Mouse (Mus musculus): ENCODE measurements around the gene Senp2.
"Not testable (repeated sequence)": the region's sequence is repeated elsewhere in the genome, so short reads cannot be mapped to it uniquely, and the experiment has no call there.

Gene Senp2

DNA sequence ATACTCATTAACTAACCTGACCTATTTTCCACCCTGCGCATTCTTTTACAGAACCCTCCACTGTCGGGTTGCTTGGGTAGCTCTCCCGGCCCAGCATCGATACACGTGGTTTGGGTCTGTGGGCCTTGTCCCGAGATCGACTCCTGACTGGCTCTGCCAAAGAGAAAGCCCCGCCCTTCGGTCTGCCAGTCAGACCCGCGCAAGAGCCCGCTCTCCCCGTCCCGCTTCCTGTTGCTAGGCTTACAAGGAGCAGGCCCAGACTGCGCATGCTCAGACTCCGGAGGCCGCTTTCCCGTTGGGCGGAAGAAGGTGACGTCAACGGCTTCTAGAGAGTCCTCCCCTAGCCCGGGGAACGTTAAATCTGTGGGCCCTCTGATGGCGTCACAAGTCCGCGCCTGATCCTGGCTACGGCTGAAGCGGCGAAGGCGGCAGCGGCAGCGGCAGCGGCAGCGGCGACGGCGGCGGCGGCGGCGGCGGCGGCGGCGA, at the start of gene Senp2:
Gene Senp2, plus strand, starts transcription at position 386 of the 486 bp plus-strand sequence.
- peak; percentile 100 for DNase-seq (ENCODE audit: low spot score in 2 of 2)

DNA sequence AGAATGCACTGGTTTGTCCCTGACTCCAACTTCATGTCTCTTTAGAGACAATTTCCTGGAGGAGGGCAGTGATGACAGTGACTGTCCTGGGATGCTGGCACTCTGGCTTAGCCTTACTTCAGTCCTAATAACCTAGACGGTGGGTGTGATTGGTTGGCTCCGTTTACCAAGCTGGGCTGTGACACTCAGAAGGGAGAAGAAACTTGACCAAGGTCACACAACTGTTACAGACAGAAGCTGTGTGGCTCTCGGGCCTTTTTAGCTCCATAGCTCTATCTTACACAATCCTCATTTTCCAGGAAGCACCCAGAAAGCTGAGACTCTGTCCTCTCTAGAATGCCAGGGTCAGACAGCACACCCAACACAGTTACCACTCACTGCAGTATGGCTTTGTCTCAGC, 43.7 kb upstream of the Senp2 start:
- no peak for DNase-seq (ENCODE audit: low spot score in 2 of 2)

DNA sequence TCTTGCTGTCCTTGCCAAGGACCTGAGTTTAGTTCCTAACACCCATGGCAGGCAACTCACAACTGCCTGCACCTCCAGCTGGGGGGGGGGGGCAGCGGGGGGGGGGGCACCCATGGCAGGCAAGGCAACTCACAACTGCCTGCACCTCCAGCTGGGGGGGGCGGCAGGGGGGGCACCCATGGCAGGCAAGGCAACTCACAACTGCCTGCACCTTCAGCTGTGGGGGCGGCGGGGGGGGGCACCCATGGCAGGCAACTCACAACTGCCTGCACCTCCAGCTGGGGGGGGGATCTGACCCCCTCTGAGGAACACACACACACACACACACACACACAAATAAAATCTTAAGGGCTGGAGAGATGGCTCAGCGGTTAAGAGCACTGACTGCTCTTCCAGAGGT, 39.4 kb upstream of the Senp2 start:
- DNase-seq (ENCODE audit: low spot score in 2 of 2) = no peak

DNA sequence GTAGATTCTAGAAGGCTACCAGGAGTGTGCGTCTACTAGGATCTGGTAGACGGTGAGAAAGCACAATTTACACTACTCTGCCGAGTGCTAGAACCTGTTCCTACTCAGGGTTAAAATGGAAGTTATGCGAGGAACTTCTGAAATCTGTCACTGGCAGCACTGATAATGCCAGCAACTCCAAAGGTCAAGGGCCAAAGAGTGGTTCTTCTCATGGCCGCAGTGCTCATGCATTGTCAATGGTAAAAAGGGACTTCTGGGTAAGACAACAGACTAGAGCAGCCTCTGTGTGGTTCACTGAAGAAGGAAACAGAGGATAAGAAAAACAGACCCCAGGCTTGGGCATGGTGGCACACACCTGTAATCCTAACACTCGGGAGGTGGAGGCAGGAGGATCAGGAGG, 38.7 kb upstream of the Senp2 start:
- DNase-seq (ENCODE audit: low spot score in 2 of 2) = no peak

DNA sequence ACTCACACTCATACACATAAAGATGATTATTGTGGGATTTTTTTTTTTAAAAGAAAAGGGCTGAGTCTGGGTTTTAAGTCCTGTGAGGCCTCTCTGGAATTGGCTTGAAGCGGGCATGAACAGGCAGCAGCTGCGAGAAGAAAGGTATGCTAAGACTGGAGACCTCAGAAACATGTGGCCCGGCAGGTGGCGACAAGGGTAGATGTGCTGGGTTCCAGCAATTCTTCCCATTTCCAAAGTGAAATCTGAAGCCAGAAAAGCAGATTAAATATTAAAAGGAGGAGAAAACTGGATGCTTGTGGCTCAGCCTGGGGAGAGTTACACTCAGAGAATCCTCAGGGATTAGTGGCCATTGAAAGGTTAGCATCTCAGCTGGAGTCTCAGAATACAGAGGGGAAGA, 37.8 kb upstream of the Senp2 start:
- DNase-seq (ENCODE audit: low spot score in 2 of 2) = no peak

DNA sequence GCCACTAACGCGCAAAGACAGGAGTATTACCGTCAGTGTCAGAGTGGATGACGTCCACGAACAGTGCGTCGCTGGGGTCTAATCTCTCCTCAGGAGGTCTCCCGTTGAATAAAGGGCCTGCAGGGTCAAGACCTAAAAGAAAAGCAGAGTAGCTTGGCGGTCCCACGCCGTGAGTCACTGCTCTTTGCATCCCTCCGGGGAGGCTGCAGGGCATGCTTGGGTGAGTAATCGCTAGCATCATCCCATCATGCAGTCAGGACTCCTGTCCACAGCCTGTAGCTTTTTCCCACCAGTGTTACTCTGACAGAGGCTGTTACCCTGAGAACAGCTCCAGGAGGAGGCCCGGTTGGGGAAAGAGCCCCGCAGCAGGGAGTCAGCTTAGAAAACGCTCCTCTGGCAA, 33.1 kb upstream of the Senp2 start:
- DNase-seq (ENCODE audit: low spot score in 2 of 2) = no peak

DNA sequence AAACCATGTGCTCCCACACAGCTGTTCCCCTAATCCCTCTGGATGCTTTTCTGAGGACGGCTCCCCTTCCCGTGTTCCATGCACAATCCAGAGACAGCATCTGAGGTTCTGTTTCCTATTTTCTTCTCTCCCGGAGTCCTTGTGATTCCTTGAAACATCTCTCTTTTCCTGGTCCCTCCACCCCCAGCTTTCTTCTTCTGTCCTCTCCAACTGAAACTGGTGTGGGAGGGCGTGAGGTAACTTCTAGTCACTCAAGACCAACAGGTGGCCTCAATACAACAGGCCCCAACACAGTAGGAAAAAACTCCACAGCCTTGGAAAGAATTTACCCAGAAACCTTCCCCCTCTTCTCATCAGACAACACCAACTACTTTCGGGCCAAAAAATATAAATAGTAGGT, 31.9 kb upstream of the Senp2 start:
- DNase-seq (ENCODE audit: low spot score in 2 of 2) = no peak

DNA sequence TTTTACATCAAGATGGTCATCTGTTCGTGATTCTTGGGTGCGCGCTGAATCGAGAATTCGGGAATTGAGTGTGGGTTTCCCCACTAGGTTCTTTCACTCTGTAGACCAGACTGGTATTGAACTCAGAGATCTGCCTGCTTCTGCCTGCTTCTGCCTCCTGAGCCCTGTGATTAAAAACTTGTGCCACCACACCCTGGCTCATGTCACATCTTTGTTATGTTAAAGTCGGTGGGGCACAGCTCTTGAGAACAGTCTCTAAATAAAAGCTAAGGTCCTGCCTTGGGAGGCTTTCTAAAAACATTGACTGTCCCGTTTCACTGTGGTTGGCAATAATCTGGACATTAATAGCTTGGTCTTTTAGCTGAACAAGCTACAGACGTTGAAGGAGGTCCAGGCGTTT, 26.1 kb upstream of the Senp2 start:
- DNase-seq (ENCODE audit: low spot score in 2 of 2) = no peak

DNA sequence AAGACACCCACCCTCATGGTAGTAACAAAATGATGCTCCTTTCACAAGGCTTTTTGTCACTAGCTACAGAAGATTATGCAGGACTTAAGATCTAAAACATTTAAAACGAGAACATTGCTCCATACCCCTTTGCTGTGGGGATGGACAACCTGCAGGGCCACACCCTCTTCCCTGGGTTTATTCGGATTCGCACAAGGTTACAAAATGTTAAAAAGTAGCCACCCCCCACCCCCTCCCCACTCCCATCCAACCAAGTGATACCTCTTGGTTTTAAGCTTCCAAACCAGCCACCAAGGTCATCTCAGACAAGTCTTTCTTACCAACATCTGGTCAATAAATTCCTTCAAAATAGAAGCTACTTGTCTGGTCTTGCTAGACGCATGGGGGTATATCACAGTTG, 25.7 kb upstream of the Senp2 start:
- DNase-seq (ENCODE audit: low spot score in 2 of 2) = no peak

DNA sequence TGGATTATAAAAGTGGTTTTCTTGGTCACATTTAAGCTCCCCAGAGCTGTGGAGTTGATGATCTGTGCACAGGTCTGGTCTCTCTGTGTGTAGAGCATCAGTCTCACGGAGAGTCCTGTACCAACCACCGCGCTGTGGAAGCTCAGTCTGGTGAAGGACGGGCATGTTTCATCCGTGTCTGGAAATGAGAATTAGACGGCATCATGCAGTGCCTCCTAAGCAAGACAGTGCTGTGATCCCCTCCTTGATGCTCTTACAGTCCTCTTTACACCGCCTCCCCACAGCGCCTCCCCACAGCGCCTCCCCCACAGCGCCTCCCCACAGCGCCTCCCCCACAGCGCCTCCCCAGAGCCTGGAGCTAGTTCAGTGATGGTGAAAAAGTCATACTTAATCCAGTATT, 25.2 kb upstream of the Senp2 start:
- DNase-seq (ENCODE audit: low spot score in 2 of 2) = no peak

DNA sequence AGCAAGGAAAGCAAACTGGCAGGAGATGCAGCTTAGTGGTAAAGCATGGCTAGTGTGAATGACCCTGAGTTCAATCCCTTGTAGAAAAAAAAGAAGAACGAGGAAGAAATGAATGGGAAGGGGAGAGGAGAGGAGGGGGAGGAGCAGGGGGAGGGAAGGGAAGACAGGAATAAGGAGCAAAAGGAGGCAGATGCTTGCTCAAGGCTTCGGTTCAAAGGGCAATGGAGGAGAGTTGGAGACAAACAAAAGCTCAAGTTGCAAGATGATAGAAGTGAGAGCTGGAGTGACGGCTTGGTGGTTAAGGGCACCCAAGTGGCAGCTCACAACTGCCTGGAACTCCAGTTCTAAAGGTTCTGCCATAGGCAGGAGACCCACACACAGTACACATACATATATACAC, 23.1 kb upstream of the Senp2 start:
- no peak for DNase-seq (ENCODE audit: low spot score in 2 of 2)

DNA sequence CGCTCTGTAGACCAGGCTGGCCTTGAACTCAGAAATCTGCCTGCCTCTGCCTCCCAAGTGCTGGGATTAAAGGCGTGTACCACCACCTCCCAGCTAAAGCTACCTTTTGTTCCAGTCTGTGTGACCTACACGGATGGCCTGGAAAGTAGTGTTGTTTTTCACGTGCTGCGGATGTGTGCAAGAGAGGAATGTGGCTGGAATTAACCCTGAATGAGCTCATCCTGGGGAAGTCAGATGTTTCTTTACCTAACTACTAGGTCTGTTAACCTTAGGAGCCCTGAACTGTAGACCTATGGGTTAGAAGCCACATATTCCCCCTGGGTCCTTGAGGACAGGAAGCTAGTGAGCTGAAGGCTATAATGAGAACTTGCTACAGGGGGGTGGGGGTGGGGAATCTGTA, 21.3 kb upstream of the Senp2 start:
- DNase-seq (ENCODE audit: low spot score in 2 of 2) = no peak

DNA sequence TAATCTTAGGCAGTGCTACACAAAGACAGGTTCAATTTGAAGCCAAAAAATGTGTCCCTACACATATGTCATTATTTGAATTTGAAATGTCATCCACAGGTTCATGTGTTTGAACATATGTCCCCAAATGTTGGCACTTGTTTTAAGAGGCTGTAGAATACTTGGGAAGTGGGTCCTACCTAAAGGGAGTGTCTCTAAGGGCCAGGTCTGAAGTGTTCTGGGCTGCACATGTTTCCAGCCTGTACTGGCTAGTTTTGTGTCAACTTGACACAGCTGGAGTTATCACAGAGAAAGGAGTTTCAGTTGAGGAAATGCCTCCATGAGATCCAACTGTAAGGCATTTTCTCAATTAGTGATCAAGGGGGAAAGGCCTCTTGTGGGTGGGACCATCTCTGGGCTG, 18.4 kb upstream of the Senp2 start:
- DNase-seq (ENCODE audit: low spot score in 2 of 2) = not testable (repeated sequence)

DNA sequence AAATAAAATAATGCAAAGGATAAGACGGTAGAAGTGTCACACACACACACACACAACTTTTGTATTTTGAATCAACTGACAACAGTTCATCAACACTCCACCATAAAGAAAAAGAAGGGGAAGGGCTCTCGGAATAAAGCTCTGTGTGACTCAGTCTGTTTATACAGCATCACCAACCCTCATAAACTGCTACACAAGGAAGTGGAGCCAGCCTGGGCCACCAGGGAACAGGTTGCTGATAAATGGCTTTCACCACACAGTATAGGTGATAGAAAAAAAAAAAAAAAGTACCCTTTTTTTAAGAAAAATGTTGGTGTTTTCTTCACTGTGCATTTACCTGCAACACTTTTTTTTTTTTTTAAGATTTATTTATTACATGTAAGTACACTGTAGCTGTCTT, 17.5 kb upstream of the Senp2 start:
- DNase-seq (ENCODE audit: low spot score in 2 of 2) = no peak

DNA sequence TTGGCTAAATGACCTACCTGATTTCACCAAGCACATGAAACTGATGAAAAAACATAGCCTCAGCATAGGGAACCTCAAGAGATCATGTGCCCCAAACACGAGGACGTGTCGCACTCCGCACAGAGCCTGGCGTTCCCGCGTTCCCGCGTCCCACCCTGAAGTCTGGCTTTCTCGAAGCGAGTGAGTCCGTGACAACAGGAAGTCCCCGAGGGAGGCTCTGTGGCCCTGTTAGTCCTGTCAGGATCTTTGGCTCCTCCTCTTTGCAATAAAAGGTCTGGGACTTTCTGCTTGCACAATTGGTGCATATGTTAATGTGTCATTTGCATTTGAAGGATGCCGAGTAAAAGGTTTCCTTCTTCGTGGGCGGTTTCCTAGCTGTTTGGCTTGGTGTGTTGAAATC, 14.0 kb upstream of the Senp2 start, which contains the start of gene Liph:
Gene Liph, minus strand, starts transcription at position 360 of the 400 bp plus-strand sequence.
- DNase-seq (ENCODE audit: low spot score in 2 of 2) = peak in 1 of 2 experiments; percentile 37

DNA sequence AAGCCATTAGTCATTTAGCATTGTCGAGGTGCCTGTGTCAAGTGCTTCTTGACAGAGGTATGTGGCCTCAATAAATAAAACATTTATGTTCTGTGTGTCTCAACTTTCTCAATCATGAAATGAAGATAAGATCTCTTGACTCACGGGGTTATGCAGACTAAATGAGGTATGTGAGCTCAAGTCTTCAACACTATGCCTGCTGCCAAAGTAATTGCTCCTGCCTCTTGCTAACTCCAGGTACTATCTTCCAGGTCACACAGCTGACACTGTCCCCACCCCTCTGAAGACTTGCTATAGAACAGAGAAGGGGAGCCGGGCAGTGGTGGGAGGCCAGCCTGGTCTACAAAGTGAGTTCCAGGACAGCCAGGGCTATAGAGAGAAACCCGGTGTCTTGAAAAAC, 12.9 kb upstream of the Senp2 start:
- DNase-seq (ENCODE audit: low spot score in 2 of 2) = no peak

DNA sequence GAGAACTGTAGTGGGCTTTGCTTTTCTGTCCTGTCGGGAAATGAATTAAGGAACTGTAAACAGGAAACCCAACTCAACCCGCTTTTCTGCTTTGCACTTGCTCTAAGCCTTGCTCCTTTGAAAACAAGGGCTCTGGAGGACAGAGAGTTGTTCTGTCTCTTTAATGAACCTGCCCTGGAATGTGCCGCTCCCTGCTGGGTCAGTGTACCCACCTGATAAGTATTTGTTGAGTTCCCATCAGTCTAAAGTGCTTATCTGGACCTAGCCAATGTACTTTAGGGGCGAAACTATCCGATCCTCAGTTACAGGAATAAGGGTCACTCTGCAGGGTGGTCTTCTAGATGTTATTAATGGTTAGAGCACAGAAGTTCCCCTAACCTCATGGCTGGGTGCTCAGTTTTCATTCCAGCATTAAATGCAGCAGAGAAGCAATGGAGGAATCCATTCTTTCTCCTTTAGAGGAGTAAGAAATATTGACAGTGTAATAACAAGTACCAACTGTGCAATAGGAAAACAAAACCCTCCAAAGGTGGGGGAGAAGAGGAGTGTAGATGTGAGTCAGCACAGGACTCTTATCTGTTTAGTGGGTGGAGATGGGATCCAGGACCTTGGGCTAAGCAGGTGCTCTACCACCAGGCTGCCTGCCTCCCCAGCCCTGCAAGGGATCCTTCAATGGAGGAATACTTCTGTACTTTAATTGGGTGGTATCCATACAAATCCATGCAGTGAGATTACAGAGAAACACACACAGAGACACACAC, 12.2 kb upstream of the Senp2 start:
- DNase-seq (ENCODE audit: low spot score in 2 of 2) = no peak

DNA sequence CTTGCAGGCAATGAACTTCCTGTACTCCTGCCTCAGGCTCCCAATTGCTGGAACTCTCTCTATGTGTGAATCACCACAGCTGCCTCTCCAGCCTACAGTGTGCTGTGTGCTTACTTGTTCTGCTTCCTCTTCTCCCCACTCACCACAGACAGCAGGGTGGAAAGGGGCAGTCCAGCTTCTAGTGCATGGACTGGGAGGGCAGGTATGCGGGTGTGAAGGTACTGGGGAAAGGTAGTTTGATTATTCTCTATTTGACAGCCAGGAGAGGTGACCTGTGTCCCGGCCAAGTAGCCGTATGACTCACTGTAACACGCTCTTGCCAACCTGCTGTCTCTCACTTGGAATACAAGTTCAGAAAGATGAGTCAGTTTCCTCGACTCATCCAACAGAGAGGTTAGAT, 11.2 kb upstream of the Senp2 start:
- DNase-seq (ENCODE audit: low spot score in 2 of 2) = no peak

DNA sequence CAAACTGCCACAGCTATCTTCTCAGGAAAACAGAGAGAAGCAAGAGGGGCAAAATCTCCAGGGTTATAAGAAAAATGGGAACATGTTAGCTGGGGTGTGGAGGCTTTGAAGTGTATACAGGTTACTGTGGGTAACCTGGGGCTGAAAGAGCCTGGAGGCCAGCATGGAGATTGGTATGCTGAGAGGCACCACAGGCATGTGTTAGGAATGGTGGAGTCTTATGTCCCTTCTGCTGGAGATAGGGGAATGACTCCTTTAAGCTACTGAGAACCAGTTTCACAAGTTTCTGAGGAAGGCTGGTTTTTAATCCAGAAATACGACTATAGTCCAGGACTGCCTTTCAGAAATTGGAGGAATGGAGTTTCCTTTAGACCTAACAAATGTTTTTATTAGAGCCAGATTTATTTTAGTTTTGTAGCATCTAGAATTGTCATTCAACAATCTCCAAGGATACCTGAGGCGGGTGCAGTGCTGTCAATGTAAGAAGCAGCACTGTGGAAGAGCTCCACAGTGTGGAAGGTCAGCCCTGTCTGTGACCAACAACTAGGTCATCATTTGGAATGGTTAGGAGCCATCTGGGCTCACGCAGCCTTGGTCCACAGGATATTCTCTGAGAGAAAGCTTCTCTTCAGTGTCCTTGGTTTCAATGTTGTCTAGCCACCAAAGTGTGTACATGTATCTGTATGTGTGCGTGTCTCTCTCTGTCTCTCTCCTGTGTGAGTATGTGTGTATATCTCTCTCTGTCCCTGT, 9.2 kb upstream of the Senp2 start:
- DNase-seq (ENCODE audit: low spot score in 2 of 2) = no peak

DNA sequence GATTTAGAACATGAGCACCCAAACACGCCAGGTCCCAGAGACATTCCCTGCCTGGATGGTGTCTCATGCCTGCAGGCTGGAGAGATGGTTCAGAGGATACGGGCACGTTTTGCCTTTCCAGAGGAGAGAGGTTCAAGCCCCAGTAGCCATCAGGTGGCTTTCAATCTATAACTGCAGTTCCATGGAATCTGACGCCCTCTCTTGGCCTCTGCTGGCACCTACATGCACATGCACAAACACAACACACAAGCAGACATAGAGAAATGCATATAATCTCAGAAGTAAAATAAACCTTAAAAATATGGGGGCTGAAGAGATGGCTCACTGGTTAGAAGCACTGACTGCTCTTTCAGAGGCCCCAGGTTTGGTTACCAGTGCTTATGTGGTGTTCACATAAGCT, 8.1 kb upstream of the Senp2 start:
- no peak for DNase-seq (ENCODE audit: low spot score in 2 of 2)

DNA sequence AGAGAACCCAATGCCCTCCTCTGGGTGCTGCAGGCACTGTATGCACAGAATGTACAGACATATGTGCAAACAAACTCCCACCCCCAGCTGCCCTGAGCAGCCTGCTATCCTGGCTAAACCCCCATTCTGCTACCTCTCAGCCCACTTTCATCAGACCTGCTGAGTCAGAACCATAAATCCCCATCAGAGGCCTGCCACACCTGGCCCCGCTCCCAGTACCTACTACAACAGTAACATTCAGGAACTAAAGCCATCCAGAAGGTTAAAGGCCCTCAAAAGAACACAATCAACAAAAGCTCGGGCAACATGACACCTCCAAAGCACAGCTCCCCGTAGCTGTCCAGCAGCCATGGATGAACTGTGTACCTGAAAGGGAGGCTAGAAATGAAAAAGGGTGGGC, 7.7 kb upstream of the Senp2 start:
- DNase-seq (ENCODE audit: low spot score in 2 of 2) = no peak

DNA sequence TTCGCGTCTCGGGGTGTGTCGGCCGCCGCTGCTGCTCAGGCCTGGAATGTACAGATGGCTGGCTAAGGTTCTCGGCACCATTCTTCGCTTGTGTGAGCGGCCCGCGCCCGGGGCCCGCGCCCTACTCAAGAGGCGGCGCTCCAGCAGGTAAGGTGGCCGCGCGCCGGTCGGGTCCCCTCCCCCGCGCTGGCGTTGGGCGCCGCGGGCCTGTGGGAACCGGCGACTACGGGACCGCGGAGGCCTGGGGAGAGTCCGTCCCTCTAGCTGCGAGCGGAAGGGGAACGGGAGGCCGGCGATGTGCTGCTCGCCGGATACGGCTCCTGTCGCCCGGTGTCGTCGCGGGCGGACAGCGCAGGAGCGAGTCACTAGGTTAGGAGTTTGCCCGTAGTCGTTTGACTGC, 312 bp downstream of the Senp2 start:
- DNase-seq (ENCODE audit: low spot score in 2 of 2) = no peak

DNA sequence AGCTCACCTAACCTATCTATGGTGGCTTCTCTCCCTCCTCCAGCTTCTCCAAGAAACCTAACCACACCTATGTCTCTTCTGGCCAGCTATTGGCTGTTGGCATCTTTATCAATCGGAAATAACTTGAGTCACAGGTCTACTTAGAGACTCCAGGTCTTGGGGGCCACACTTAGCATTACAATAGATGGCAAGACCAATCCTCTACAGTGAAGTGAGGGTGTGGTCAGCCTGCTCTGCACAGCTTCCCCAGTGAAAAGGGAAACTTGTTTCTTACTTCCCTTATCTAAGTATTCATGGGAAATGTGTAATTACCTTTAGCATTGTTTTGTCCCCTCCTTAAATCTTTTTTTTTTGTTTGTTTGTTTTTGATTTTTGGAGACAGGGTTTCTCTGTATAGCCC, 6.3 kb downstream of the Senp2 start:
- DNase-seq (ENCODE audit: low spot score in 2 of 2) = no peak
